Mouse (Mus musculus) hindbrain, embryonic 11.5 days (tissue): ENCODE results near the gene Gca. TPM values are rescaled to one million over a fixed set of nuclear protein-coding genes. Genes with fewer than 3 reads are reported as not detected.

Experiments
- ATAC-seq: fragments of 200-750 bp; cut with Nextera tagmentation; 2 replicates; pipeline ENCODE4 v1.8.0; 2017; ENCODE audit warnings: mild to moderate bottlenecking, moderate TSS enrichment, moderate library complexity; ENCODE audit not compliant: low FRiP score
- DNase-seq: peaks from one replicate; pipeline ENCODE4 v3.0.0-alpha.2; 2015; ENCODE audit warnings: low spot score
- H3K27ac ChIP-seq: fragments of 300-500 bp; sonication (generic); 2 replicates; pipeline ENCODE4 v1.5.1; 2014; ENCODE audit warnings: mild to moderate bottlenecking, low read depth, low read length
- H3K27me3 ChIP-seq: fragments of 300-500 bp; sonication (generic); 2 replicates; pipeline ENCODE4 v1.6.1; 2014; ENCODE audit warnings: mild to moderate bottlenecking, low read length, moderate library complexity, mixed read lengths; ENCODE audit not compliant: control insufficient read depth, insufficient read depth
- H3K36me3 ChIP-seq: fragments of 300-500 bp; sonication (generic); 2 replicates; pipeline ENCODE4 v1.6.1; 2014; ENCODE audit warnings: mild to moderate bottlenecking, low read length, moderate library complexity, mixed read lengths; ENCODE audit not compliant: control insufficient read depth, insufficient read depth
- H3K4me1 ChIP-seq: fragments of 300-500 bp; sonication (generic); replicated peaks from 2 replicates; pipeline ENCODE4 v1.6.1; 2014; ENCODE audit warnings: low read length, mixed read lengths; ENCODE audit not compliant: control insufficient read depth, insufficient read depth
- H3K4me2 ChIP-seq: fragments of 300-500 bp; sonication (generic); replicated peaks from 2 replicates; pipeline ENCODE4 v1.6.1; 2014; ENCODE audit warnings: mild to moderate bottlenecking, low read depth, low read length
- H3K4me3 ChIP-seq: fragments of 300-500 bp; sonication (generic); 2 replicates; pipeline ENCODE4 v1.5.1; 2014; ENCODE audit warnings: low read depth, low read length
- H3K9ac ChIP-seq: fragments of 300-500 bp; sonication (generic); 2 replicates; pipeline ENCODE4 v1.6.1; 2014; ENCODE audit warnings: low read depth, low read length
- H3K9me3 ChIP-seq: fragments of 300-500 bp; sonication (generic); 2 replicates; pipeline ENCODE4 v1.6.1; 2016; ENCODE audit warnings: low read length; ENCODE audit not compliant: control insufficient read depth
- WGBS: fragments of 180-500 bp; shearing (Covaris S2); extraction: QIAGEN DNeasy Blood & Tissue Kit; methylation state at CpG from one replicate; pipeline ENCODE4 v1.1.7; 2014; 5-methylcytosine and 5-hydroxymethylcytosine counted together
- polyA plus RNA-seq: library from polyadenylated mRNA; unstranded; fragments of >200 nt; fragmentation: Nextera tagmentation; extraction: Ambion mirVana; gene quantifications from 2 replicates; pipeline ENCODE4 v1.2.1, GENCODE M21; 2014

Gca gene
- 2.2 and 2.8 TPM in 2 replicates for polyA plus RNA-seq

DNA sequence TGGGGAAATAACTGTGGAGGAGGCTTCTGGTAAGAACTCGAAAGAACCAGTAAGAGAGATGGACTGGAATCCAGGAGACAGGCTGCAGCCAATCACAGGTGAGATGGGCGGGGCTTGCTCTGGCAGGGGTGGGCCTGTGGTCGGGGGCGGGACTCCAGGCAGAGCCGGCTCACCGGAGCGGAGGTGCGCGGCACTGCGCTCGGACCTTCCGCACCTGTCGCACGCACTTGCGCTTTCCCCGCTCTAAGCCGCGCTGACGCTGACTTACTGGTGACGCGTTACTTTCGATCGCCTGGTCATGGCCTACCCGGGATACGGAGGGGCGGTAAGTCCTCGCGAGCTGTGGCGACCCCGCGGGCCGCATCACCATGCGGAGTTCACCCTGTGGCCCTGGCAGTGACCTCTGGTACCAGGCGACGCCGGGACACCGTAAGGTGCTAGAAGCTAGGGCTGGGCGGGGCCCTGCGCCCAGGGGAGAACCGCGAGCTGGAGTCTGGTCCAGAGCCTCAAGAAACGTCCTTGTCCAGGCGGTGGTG lies at the start of gene Gca:
Gene Gca, plus strand, starts transcription at position 151 of the 536 bp plus-strand sequence.
- no peaks in the 10 kb centered on the region for H3K36me3 ChIP-seq
- peak within 1 kb of the TSS; percentile 81 for H3K4me2 ChIP-seq
- 0 out of 2 replicates have a peak, but pooled peaks cover 2% of the 10 kb centered on the region for H3K27me3 ChIP-seq
- H3K9ac ChIP-seq, result peak within 1 kb of the TSS; percentile 48; the same call in 1 of the 2 replicates
- 2% methylated on average over 38 of the region's 43 CpGs for WGBS
- no peaks in the 10 kb centered on the region for H3K4me1 ChIP-seq
- no peaks in the 10 kb centered on the region for H3K9me3 ChIP-seq
- peak; percentile 97 for ATAC-seq
- H3K27ac ChIP-seq, result no peak within 1 kb of the TSS
- H3K4me3 ChIP-seq, result peak within 1 kb of the TSS; percentile 60
- DNase-seq, result peak; percentile 79

DNA sequence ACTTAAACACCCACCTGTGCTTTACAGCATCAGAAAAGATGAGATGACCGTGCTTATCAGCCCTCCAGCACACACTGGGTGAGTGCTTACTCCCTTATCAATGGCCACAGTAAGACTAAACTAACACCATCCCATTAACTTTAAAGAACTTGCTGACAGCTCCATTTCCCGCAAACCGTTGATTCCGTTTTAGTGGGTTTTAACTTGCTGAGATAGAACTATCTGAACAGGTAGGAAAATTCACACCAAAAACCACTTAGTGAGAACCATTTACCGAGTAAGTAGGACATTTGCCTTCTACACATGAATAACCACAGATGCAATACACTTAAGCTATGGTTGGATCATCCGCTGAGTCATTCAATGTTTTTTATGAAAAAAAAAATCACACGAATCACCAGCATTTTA lies 45.1 kb upstream of the Gca start:
- no peak overlapping the region for H3K4me2 ChIP-seq
- H3K27me3 ChIP-seq, result no peaks in the 10 kb centered on the region
- DNase-seq (no peak), ATAC-seq (no peak)
- no peak overlapping the region for H3K27ac ChIP-seq
- 87% methylated on average over 7 of the region's 7 CpGs for WGBS
- H3K36me3 ChIP-seq, result no peaks in the 10 kb centered on the region
- no peaks in the 10 kb centered on the region for H3K9me3 ChIP-seq
- H3K4me1 ChIP-seq, result no peaks in the 10 kb centered on the region
- H3K4me3 ChIP-seq, result no peak overlapping the region
- no peak overlapping the region for H3K9ac ChIP-seq

DNA sequence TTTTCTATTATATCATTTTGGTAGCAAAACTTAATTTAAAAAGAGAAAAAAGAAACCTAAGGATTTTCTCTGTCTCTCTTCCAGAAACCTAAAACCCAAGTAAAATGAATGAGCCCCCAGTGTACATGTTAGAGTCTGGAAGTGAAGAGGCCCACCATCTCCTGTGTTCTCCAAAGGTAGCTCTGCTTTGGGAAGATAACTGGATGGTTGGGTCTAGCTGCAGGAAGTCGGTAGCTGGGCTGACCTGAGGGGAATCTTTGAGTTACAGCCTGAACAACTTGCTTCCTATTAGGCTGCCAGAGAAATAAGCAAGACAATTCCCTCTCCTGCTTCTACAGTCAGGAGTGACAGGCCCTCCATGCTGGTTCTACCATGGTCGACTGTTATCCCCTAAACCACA lies 44.4 kb upstream of the Gca start:
- Histone ChIP-seq H3K4me3 (no peak overlapping the region), H3K9me3 (no peaks in the 10 kb centered on the region), H3K27ac (no peak overlapping the region), H3K4me1 (no peaks in the 10 kb centered on the region), H3K9ac (no peak overlapping the region), H3K36me3 (no peaks in the 10 kb centered on the region), H3K27me3 (no peaks in the 10 kb centered on the region), H3K4me2 (no peak overlapping the region)
- no peak for ATAC-seq
- 72% methylated on average over 2 of the region's 2 CpGs for WGBS
- no peak for DNase-seq

DNA sequence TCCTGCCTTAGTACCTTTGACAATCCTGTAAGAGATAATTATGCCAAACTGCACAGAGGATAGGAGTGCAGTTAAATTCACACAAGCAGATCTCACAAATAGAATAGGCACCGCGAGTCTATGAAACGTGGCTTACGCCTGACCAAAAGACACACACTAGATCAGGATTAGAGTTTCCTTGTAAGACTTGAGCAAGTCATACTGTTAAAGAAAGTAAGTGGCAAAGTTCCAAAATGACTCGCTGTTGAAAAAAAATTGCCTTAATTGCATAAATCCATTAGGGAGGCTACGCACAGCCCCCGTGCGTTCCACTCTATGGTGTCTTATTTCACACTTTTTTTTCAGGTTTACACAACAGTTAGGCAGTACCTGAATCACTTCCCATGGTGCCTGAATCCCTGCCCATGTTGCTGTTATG lies 41.1 kb upstream of the Gca start:
- Histone ChIP-seq H3K4me1 (no peaks in the 10 kb centered on the region), H3K4me3 (no peak overlapping the region), H3K27ac (no peak overlapping the region), H3K9me3 (no peaks in the 10 kb centered on the region), H3K9ac (no peak overlapping the region), H3K36me3 (no peaks in the 10 kb centered on the region), H3K4me2 (no peak overlapping the region), H3K27me3 (no peaks in the 10 kb centered on the region)
- whole genome bisulfite sequencing, result 89% methylated on average over 8 of the region's 8 CpGs
- DNase-seq (no peak), ATAC-seq (no peak)

DNA sequence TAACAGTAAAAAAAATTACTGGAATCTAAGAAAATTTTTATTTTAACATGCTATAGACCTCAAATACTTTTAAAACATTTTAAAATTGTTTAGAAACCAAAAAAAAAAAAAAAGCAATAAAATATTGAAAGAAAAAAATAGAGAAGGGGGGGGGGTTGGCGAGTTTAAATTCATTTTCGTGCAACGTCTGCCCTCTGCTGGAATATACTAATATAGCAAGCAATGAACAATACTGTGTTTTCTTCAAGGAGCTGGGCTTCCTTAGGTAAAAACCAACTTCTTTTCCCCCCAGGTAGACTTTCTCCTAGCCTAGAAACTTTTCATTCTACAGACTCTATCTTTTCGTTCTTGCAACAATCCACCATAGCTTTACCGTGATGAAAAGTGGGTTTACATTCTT lies 36.4 kb upstream of the Gca start:
- Histone ChIP-seq H3K4me1 (no peaks in the 10 kb centered on the region), H3K4me3 (no peak overlapping the region), H3K36me3 (no peaks in the 10 kb centered on the region), H3K27ac (no peak overlapping the region), H3K27me3 (no peaks in the 10 kb centered on the region), H3K9me3 (no peaks in the 10 kb centered on the region), H3K9ac (no peak overlapping the region), H3K4me2 (no peak overlapping the region)
- ATAC-seq, result no peak
- DNase-seq, result peak; percentile 46
- WGBS, result 13% methylated on average over 5 of the region's 5 CpGs

DNA sequence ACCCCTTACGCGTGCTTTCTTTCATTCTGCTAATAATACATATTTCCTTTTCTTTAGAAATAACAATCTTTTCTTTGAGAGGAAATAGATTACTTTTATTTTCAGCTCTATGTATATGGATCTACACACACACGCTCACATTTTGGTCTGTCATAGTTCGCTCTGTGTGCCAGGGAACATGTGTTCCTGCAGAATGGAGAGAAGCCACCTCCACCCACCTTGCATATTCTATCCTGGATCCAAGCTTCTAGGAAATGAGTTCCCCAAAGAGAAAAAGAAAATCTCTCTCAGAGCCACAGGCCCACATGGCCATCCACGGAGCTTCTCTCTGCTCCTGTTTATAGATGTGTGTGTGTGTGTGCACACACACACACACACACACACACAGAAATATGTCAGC lies 35.7 kb upstream of the Gca start:
- no peaks in the 10 kb centered on the region for H3K36me3 ChIP-seq
- ATAC-seq (no peak), DNase-seq (no peak)
- 90% methylated on average over 5 of the region's 5 CpGs for WGBS
- no peak overlapping the region for H3K9ac ChIP-seq
- no peak overlapping the region for H3K4me3 ChIP-seq
- H3K27ac ChIP-seq, result no peak overlapping the region
- no peaks in the 10 kb centered on the region for H3K27me3 ChIP-seq
- H3K9me3 ChIP-seq, result no peaks in the 10 kb centered on the region
- H3K4me1 ChIP-seq, result no peaks in the 10 kb centered on the region
- no peak overlapping the region for H3K4me2 ChIP-seq

DNA sequence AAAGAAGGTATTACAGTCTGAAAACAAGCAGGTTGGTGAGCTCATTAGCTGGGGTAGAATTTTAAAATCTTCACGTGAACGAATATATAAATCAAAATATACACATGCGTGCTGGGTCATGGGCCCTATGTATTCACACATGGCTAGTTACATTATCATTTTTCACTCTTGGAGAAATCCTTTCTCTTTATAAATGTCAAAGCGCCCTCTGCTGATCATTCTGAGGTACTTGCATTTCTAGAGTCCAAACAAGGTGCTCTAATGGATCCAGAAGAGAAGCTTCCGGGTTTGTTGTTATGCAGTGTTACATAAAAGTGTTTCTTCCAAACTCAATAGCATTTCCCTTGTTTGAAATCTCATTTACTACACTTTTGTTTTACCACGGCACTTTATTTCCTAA lies 33.6 kb upstream of the Gca start:
- WGBS, result 23% methylated on average over 6 of the region's 6 CpGs
- ATAC-seq, result peak; percentile 76
- DNase-seq, result peak; percentile 68

DNA sequence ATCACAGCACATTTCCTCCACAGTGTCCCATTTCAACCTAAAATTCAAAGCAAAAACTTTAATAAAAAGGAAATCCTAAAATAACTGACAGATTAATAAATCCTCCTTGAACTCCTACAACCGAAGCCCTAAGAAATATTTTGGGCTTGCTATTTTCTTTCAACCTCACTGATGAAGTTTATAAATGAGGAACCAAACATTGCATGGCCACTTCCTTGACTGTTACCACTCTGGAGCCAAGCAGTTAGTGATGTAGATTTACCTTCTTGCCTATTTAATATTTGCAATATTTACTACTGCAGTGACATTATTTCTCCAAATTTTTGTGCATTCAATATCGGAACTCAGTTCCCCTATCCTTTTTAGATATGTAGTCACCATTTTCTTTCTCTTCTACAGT lies 24.2 kb upstream of the Gca start:
- H3K36me3 ChIP-seq, result no peaks in the 10 kb centered on the region
- ATAC-seq (no peak), DNase-seq (no peak)
- 91% methylated on average over 2 of the region's 2 CpGs for WGBS
- H3K9ac ChIP-seq, result no peak overlapping the region
- no peak overlapping the region for H3K27ac ChIP-seq
- no peaks in the 10 kb centered on the region for H3K4me1 ChIP-seq
- no peak overlapping the region for H3K4me2 ChIP-seq
- H3K9me3 ChIP-seq, result no peaks in the 10 kb centered on the region
- H3K4me3 ChIP-seq, result no peak overlapping the region
- H3K27me3 ChIP-seq, result no peaks in the 10 kb centered on the region

More for the DNA sequence above, 33.6 kb upstream of the Gca start:
- H3K9me3 ChIP-seq, result no peaks in the 10 kb centered on the region
- H3K36me3 ChIP-seq, result no peaks in the 10 kb centered on the region
- H3K9ac ChIP-seq, result no peak overlapping the region
- no peak overlapping the region for H3K4me2 ChIP-seq
- no peak overlapping the region for H3K4me3 ChIP-seq
- no peak overlapping the region for H3K27ac ChIP-seq
- H3K27me3 ChIP-seq, result no peaks in the 10 kb centered on the region
- H3K4me1 ChIP-seq, result no peaks in the 10 kb centered on the region

DNA sequence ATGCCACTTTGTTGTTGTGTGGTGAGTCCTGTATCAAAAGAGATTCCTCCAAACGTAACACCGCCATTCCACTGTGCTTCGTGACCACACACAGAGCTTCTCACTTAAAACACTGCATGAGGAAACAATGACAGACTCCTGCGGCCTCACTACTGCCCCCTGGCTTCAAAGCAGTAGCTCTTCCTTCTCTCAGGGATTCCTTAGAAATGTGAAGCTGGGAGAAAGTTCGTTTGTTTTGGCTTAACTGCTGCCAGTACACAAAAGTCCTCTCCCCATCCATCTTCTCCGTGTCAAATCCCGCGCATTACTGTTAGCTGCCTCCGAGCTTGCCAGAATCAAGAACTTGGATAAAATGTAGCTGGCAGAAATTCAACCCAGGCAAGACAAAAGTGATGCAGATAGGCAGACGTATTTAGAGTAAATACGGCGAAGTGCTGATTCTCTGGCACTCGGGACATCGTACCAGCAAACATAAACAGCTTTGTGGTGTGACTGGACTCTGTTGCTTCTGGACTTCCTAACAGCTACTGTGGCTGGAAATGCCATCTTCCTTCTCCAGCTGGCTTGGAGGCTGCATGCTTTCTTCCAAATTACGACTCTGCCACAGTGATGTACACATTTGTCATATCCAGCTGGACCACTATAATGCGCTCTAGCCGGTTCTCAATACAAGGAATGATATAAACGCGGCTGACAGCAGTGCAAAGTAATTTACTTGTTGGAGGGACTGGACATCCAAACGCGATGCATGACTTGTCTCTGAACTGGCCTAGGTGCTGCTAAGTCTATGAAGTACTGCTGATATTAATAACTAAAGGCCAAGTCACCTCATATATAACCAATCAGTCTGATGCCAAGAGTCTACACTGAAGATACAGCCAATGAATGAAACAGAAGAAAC lies 20.4 kb upstream of the Gca start:
- Histone ChIP-seq H3K4me3 (no peak overlapping the region), H3K4me2 (no peak overlapping the region), H3K27me3 (no peaks in the 10 kb centered on the region), H3K27ac (no peak overlapping the region), H3K9me3 (no peaks in the 10 kb centered on the region), H3K36me3 (no peaks in the 10 kb centered on the region), H3K9ac (no peak overlapping the region), H3K4me1 (0 out of 2 replicates have a peak, but pooled peaks cover 3% of the 10 kb centered on the region)
- DNase-seq (peak; percentile 61), ATAC-seq (no peak)
- WGBS, result 50% methylated on average over 21 of the region's 21 CpGs
